Mouse (Mus musculus): ENCODE data around the gene Stra8. TPM values are rescaled to one million over a fixed set of nuclear protein-coding genes. Genes with fewer than 3 reads are reported as not detected.
A peak's percentile ranks its signal among the peaks of the same experiment; 100 is the strongest.

Stra8 gene
- polyA plus RNA-seq, 1 experiment from 2014 or later = 0.10 TPM

DNA sequence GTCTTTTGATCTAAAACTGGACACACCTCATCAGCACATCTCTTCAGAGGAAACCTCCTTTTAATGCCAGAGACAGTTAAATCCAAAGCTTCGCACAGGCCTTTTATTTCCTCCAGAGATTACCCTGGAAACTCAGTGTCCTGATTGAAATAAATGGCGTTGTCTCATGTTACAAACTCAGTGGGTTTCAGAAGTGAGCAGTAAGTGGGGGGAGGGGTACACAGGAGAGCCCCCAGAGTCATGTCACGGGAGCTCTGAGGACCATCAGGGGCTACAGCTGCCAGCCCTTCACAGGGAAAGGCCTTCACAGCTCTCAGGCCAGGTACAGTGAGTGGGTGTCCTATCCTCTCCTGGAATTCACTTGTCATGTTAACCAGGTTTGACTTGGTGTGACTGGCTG, 51.2 kb downstream of the Stra8 start:
- H3K36me3 ChIP-seq (ENCODE audit: insufficient read depth, low read length) = no peaks in the 10 kb centered on the region
- TF ChIP-seq CTCF (IDR thresholded peaks at IDR 0.05) (no peak), EP300 (IDR thresholded peaks at IDR 0.05) (no peak)
- no peak overlapping the region for H3K4me3 ChIP-seq (ENCODE audit: low read depth, low read length)
- H3K4me1 ChIP-seq (ENCODE audit: insufficient read depth, low read depth, low read length) = no peaks in the 10 kb centered on the region
- no peak overlapping the region for H3K9ac ChIP-seq (replicated peaks; ENCODE audit: low read depth)
- no peak overlapping the region for H3K4me2 ChIP-seq (replicated peaks; ENCODE audit: low read depth, low read length)
- H3K27ac ChIP-seq (ENCODE audit: low read length) = no peak overlapping the region
- 40% methylated on average over 3 of the region's 3 CpGs for WGBS
- ATAC-seq = no peak
- no peaks in the 10 kb centered on the region for H3K9me3 ChIP-seq (ENCODE audit: low read length)
- H3K27me3 ChIP-seq (replicated peaks; ENCODE audit: insufficient read depth, low read length) = no peaks in the 10 kb centered on the region
- DNase-seq (ENCODE audit: low spot score) = no peak

DNA sequence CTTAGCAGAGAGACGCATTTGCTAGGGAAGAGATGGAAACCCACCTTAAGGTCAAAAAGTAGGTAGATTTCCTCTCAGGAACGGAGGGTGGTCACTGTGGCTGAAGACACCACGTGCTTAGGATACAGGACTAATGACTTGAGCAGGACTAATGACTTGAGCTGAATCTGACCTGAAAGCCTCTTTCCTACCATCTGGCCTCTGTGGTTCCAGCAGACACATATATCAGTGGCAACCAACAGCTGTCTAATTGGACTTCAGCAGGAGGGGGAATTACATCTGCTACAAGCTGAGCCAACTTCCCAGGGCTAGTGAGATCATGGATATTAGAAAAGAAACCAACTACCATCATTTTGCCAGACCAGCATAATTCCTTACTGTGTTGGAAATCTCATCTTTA, 59.3 kb downstream of the Stra8 start:
- WGBS = 73% methylated on average over 3 of the region's 3 CpGs
- H3K27ac ChIP-seq (ENCODE audit: low read length) = no peak overlapping the region
- no peak overlapping the region for H3K4me3 ChIP-seq (ENCODE audit: low read depth, low read length)
- H3K27me3 ChIP-seq (replicated peaks; ENCODE audit: insufficient read depth, low read length) = no peaks in the 10 kb centered on the region
- H3K4me1 ChIP-seq (ENCODE audit: insufficient read depth, low read depth, low read length) = no peaks in the 10 kb centered on the region
- no peaks in the 10 kb centered on the region for H3K36me3 ChIP-seq (ENCODE audit: insufficient read depth, low read length)
- ATAC-seq (no peak), DNase-seq (ENCODE audit: low spot score) (no peak)
- TF ChIP-seq EP300 (IDR thresholded peaks at IDR 0.05) = no peak
- TF ChIP-seq CTCF (IDR thresholded peaks at IDR 0.05) = no peak
- H3K4me2 ChIP-seq (replicated peaks; ENCODE audit: low read depth, low read length) = no peak overlapping the region
- no peaks in the 10 kb centered on the region for H3K9me3 ChIP-seq (ENCODE audit: low read length)
- H3K9ac ChIP-seq (replicated peaks; ENCODE audit: low read depth) = no peak overlapping the region

DNA sequence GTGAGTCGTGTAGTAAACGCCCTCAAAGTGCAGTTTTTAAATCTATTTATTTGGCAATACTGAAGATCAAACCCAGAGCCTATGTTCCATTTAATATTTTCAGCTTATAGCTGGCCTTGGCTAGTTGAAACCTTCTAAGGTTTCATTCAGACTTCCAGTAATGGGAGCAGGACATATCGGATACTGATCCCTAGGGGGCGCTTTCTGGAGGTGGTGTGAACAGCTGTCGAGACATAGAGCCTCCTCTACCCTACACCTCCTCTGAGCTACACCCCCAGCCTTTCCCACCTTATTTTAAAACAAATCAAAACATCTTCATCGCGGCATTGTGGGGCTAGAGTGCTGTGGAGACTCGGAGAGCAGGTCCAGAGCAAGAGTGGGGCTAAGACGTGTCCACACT, 60.7 kb downstream of the Stra8 start:
- H3K27ac ChIP-seq (ENCODE audit: low read length) = no peak overlapping the region
- no peak overlapping the region for H3K4me2 ChIP-seq (replicated peaks; ENCODE audit: low read depth, low read length)
- TF ChIP-seq EP300 (IDR thresholded peaks at IDR 0.05) (no peak), CTCF (IDR thresholded peaks at IDR 0.05) (peak; percentile 10; the same call in 1 of the 2 replicates)
- H3K9me3 ChIP-seq (ENCODE audit: low read length) = no peaks in the 10 kb centered on the region
- no peaks in the 10 kb centered on the region for H3K4me1 ChIP-seq (ENCODE audit: insufficient read depth, low read depth, low read length)
- no peak overlapping the region for H3K9ac ChIP-seq (replicated peaks; ENCODE audit: low read depth)
- H3K36me3 ChIP-seq (ENCODE audit: insufficient read depth, low read length) = no peaks in the 10 kb centered on the region
- H3K4me3 ChIP-seq (ENCODE audit: low read depth, low read length) = no peak overlapping the region
- DNase-seq (ENCODE audit: low spot score) = no peak
- H3K27me3 ChIP-seq (replicated peaks; ENCODE audit: insufficient read depth, low read length) = no peaks in the 10 kb centered on the region
- WGBS = 57% methylated on average over 9 of the region's 9 CpGs
- no peak for ATAC-seq

DNA sequence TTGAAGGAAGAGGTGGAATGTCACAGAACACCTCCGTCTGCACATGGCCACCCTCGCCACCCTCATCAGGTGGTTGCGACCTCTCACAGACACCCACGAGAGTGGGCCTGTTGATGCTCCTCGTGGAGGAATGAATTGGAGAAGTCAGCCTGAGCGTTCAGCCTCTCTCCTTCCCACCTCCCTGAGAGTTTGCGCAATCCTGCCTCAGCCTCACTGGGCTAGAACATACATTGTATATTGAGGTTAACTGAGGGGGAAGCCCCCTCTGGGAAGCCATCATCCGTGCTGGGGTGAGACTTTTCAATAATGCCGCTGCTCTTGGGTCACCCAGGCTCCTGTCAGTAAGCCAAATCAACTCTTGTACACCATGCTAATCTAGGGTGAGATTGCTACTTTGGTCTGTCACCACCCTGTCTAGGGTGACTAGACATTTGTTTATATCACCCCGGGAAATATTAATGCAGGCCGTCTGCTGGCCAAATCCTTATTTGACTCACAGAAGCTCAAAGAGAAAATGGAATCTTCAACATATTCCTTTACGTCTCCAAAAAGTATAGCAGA, 67.2 kb downstream of the Stra8 start:
- Histone ChIP-seq H3K9me3 (ENCODE audit: low read length) (no peaks in the 10 kb centered on the region), H3K4me3 (ENCODE audit: low read depth, low read length) (no peak overlapping the region), H3K27me3 (replicated peaks; ENCODE audit: insufficient read depth, low read length) (no peaks in the 10 kb centered on the region), H3K27ac (ENCODE audit: low read length) (no peak overlapping the region), H3K36me3 (ENCODE audit: insufficient read depth, low read length) (no peaks in the 10 kb centered on the region), H3K4me1 (ENCODE audit: insufficient read depth, low read depth, low read length) (peaks cover 8% of the 10 kb centered on the region; the same call in 1 of the 2 replicates), H3K9ac (replicated peaks; ENCODE audit: low read depth) (no peak overlapping the region), H3K4me2 (replicated peaks; ENCODE audit: low read depth, low read length) (no peak overlapping the region)
- 51% methylated on average over 12 of the region's 12 CpGs for WGBS
- peak; percentile 20 for DNase-seq (ENCODE audit: low spot score)
- TF ChIP-seq CTCF (IDR thresholded peaks at IDR 0.05) (no peak), EP300 (IDR thresholded peaks at IDR 0.05) (no peak)
- peak; percentile 80 for ATAC-seq

DNA sequence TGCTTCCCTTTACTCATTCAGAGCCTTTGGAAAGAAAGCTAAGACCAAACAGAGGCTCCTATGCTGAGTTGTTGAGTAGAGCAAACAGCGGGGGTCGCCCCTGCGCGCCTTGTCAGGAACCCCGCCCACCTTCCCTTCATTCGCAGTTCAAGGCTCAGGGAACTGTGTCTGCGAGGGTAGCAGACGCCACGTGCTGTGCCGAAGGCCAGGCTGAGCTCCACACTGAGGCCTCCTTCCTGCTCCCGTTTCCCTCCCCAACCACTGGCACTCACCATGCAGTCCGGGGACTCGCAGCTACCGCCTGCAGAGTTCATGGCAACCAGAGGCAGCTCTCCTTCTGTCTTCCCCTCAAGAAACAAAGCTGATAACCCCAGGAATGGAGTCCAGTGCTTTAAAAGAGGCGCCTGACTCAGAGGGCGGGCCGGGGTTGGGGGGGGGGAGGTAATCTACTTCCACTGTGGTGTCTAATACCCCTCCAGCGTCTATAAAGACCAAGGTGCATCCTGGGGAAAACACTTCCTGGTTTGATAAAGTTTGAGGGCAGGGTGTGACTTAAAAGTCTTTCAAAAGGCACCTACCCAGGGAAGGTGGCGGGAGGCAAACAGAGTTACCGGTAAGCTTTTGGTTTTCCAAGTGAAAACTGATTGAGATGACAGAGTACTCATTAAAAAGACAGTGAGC, 68.3 kb downstream of the Stra8 start, which contains the start of gene Slc23a4:
Slc23a4 (minus strand) TSS at position 324 of the 681 bp plus-strand sequence.
- Histone ChIP-seq H3K4me3 (ENCODE audit: low read depth, low read length) (no peak within 1 kb of the TSS), H3K27ac (ENCODE audit: low read length) (no peak within 1 kb of the TSS), H3K4me2 (replicated peaks; ENCODE audit: low read depth, low read length) (peak within 1 kb of the TSS; percentile 31), H3K27me3 (replicated peaks; ENCODE audit: insufficient read depth, low read length) (no peaks in the 10 kb centered on the region), H3K9ac (replicated peaks; ENCODE audit: low read depth) (no peak within 1 kb of the TSS), H3K36me3 (ENCODE audit: insufficient read depth, low read length) (no peaks in the 10 kb centered on the region), H3K9me3 (ENCODE audit: low read length) (no peaks in the 10 kb centered on the region), H3K4me1 (ENCODE audit: insufficient read depth, low read depth, low read length) (peaks cover 8% of the 10 kb centered on the region; the same call in 1 of the 2 replicates)
- 0 out of 2 replicates have a peak, but pooled peaks have one; percentile 2 for TF ChIP-seq CTCF (IDR thresholded peaks at IDR 0.05)
- TF ChIP-seq EP300 (IDR thresholded peaks at IDR 0.05) = no peak
- peak; percentile 29 for DNase-seq (ENCODE audit: low spot score)
- ATAC-seq = peak; percentile 23; the same call in 1 of the 2 replicates
- WGBS = 6% methylated on average over 20 of the region's 20 CpGs

Other genes with a start within 250 kb of the Stra8 start
- gene Agbl3, start 139.7 kb upstream of the Stra8 start, polyA plus RNA-seq (2015; fragmentation: Nextera tagmentation; extraction: Ambion mirVana) = 13.2 and 16.0 TPM in 2 replicates
- gene Tmem140, start 57.0 kb upstream of the Stra8 start, polyA plus RNA-seq (2015; fragmentation: Nextera tagmentation; extraction: Ambion mirVana) = 30.6 and 34.9 TPM in 2 replicates
- gene Cyren, start 42.1 kb upstream of the Stra8 start, polyA plus RNA-seq (2015; fragmentation: Nextera tagmentation; extraction: Ambion mirVana) = 12.6 and 13.8 TPM in 2 replicates
- 19.9 and 21.1 TPM in 2 replicates for gene Wdr91, start 9.3 kb upstream of the Stra8 start, polyA plus RNA-seq (2015; fragmentation: Nextera tagmentation; extraction: Ambion mirVana)
- 0.43 and 0.52 TPM in 2 replicates for gene Slc23a4, start 68.2 kb downstream of the Stra8 start, polyA plus RNA-seq (2015; fragmentation: Nextera tagmentation; extraction: Ambion mirVana)
- gene Cnot4, start 213.6 kb downstream of the Stra8 start, polyA plus RNA-seq (2015; fragmentation: Nextera tagmentation; extraction: Ambion mirVana) = 21.6 and 22.8 TPM in 2 replicates

Data from lung, postnatal 0 days (tissue).